Mouse (Mus musculus): Measurements from ENCODE around the gene Zfp839. TPM values are rescaled to one million over a fixed set of nuclear protein-coding genes. Genes with fewer than 3 reads are reported as not detected.
A peak's percentile ranks its signal among the peaks of the same experiment; 100 is the strongest.

Gene Zfp839
- polyA plus RNA-seq, 1 experiment from 2014 or later = 3.6 TPM

DNA sequence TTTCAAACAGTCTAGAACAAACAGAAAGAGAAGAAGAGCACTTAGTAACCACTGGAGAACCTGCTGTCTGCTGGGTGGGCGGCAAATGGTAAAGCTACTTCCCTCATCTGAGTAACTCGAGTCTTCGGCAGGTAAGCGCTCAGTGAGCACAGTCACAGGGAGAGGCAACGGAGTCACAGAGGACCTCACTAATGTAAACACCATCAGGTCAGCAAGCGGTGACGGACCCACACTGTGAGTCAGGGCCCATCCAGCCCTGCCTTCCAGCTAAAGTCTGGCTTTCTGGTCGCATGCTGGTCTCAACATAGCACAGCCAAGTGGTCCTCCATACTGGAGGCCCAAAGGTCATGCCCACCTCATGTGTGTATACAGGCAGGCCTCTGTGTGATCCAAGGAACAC is 30.7 kb upstream of the Zfp839 start:
- Histone ChIP-seq H3K36me3 (no peaks in the 10 kb centered on the region), H3K4me3 (no peak overlapping the region), H3K4me2 (replicated peaks) (no peak overlapping the region), H3K9ac (replicated peaks) (no peak overlapping the region), H3K4me1 (no peaks in the 10 kb centered on the region), H3K9me3 (no peaks in the 10 kb centered on the region), H3K27me3 (no peaks in the 10 kb centered on the region), H3K27ac (replicated peaks) (no peak overlapping the region)
- WGBS = 89% methylated on average over 8 of the region's 8 CpGs
- ATAC-seq (replicated peaks) = no peak

DNA sequence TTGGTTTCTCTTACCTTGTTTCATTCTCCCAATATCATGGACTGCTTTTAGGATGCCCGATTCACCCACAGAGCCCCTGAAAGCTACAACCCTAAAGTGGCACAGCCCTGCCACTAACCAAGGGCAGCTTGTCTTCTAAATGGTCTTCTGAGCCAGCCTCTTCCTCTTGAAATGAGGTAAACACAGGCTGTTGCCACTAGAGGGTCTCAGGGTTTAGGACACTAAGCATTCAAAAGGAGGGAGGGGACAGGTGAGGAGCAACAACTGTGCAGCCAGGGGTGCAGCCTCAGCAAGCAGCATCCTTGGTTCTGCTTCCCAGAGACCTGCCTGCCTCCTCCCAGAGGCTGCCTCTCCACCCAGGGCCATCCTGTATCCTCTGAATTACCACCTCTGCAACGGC is 28.3 kb upstream of the Zfp839 start:
- H3K9ac ChIP-seq (replicated peaks) = no peak overlapping the region
- WGBS = 95% methylated on average over 2 of the region's 2 CpGs
- no peaks in the 10 kb centered on the region for H3K27me3 ChIP-seq
- H3K36me3 ChIP-seq = no peaks in the 10 kb centered on the region
- no peaks in the 10 kb centered on the region for H3K4me1 ChIP-seq
- no peak for ATAC-seq (replicated peaks)
- H3K4me2 ChIP-seq (replicated peaks) = no peak overlapping the region
- no peaks in the 10 kb centered on the region for H3K9me3 ChIP-seq
- H3K4me3 ChIP-seq = no peak overlapping the region
- no peak overlapping the region for H3K27ac ChIP-seq (replicated peaks)

DNA sequence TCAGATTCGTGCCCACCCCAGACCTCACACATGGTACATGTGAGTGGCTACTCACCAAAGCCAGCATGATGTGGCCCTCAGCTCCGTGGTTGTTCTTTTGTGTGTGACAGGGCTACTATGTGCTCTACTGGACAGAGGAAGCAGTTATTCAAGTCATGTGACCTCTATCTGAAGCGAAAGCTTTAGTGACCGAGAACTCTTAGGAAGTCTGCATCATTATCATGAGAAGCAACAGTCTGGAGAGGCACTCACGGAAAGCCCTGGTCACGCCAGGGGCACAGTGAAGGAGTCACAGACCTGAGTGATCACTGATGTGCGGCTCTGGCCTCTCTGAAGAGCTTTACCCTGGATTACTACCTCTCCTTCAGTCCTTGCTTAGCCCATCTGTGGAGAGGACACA is 27.7 kb upstream of the Zfp839 start:
- no peak overlapping the region for H3K4me3 ChIP-seq
- no peaks in the 10 kb centered on the region for H3K9me3 ChIP-seq
- WGBS = 87% methylated on average over 7 of the region's 7 CpGs
- H3K36me3 ChIP-seq = no peaks in the 10 kb centered on the region
- no peaks in the 10 kb centered on the region for H3K27me3 ChIP-seq
- H3K4me1 ChIP-seq = no peaks in the 10 kb centered on the region
- H3K4me2 ChIP-seq (replicated peaks) = no peak overlapping the region
- no peak overlapping the region for H3K9ac ChIP-seq (replicated peaks)
- no peak overlapping the region for H3K27ac ChIP-seq (replicated peaks)
- ATAC-seq (replicated peaks) = no peak

DNA sequence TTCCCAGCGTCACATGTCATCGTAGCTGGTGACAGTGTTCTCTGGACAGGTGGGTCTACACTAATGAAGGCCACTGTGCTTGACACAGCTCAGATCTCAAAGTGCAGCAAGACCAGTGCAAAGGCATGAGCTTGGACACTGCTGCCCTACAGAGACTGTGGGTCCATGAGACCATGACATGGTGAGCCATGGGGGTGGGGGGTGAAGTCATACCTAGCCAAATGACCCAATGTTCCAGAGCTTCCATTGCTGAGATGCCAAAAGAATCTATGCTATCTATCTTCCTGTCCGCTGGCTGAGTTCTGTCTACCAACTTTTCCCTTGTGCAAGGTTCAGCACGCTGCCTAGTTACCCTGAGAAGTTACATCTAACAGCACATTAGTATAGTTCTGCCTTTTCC is 21.1 kb upstream of the Zfp839 start:
- no peak overlapping the region for H3K9ac ChIP-seq (replicated peaks)
- no peak overlapping the region for H3K4me2 ChIP-seq (replicated peaks)
- H3K4me3 ChIP-seq = no peak overlapping the region
- no peak overlapping the region for H3K27ac ChIP-seq (replicated peaks)
- ATAC-seq (replicated peaks) = no peak
- no peaks in the 10 kb centered on the region for H3K4me1 ChIP-seq
- WGBS = 97% methylated on average over 4 of the region's 4 CpGs
- H3K27me3 ChIP-seq = no peaks in the 10 kb centered on the region
- no peaks in the 10 kb centered on the region for H3K9me3 ChIP-seq
- no peaks in the 10 kb centered on the region for H3K36me3 ChIP-seq

DNA sequence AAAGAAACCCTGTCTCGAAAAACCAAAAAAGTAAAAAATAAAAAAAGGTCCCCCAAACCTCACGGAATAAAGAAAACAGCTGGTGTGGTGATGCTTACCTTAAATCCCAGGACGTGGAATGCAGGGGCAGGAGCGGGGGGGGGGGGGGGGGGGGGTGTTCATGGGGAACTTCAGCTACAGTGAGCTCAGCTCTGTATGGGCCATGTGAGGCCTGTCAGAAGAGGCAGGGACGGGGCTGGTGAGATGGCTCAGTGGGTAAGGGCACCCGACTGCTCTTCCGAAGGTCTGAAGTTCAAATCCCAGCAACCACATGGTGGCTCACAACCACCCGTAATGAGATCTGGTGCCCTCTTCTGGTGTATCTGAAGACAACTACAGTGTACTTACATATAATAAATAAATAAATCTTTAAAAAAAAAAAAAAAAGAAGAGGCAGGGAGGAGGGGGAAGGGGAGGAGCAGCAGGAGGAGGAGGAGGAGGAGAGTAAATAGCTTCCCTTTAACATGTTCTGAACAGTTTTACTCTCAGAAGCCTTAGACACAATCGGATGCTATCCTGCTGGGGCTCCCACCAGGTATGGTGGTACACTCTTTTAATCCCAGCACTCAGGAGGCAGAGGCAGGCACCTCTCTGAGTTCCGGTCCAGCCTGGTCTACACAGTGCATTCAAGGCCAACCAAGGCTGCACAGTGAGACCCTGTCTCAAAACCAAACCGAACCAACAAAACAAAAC is 19.6 kb upstream of the Zfp839 start:
- no peak for ATAC-seq (replicated peaks)
- WGBS = 83% methylated on average over 11 of the region's 11 CpGs
- H3K4me1 ChIP-seq = no peaks in the 10 kb centered on the region
- H3K27ac ChIP-seq (replicated peaks) = no peak overlapping the region
- H3K36me3 ChIP-seq = no peaks in the 10 kb centered on the region
- no peaks in the 10 kb centered on the region for H3K9me3 ChIP-seq
- H3K4me3 ChIP-seq = no peak overlapping the region
- no peaks in the 10 kb centered on the region for H3K27me3 ChIP-seq
- no peak overlapping the region for H3K9ac ChIP-seq (replicated peaks)
- no peak overlapping the region for H3K4me2 ChIP-seq (replicated peaks)

- Histone ChIP-seq H3K27ac (replicated peaks) (no peak overlapping the region), H3K4me3 (no peak overlapping the region), H3K4me1 (peaks cover 25% of the 10 kb centered on the region), H3K9me3 (no peaks in the 10 kb centered on the region), H3K4me2 (replicated peaks) (no peak overlapping the region), H3K9ac (replicated peaks) (no peak overlapping the region), H3K27me3 (no peaks in the 10 kb centered on the region), H3K36me3 (no peaks in the 10 kb centered on the region)
- whole genome bisulfite sequencing = 96% methylated on average over 3 of the region's 3 CpGs
- ATAC-seq (replicated peaks) = no peak
Observed at GRCm38 (mm10) chr12:110835182-110835581, 14.9 kb upstream of the Zfp839 start.

- no peaks in the 10 kb centered on the region for H3K36me3 ChIP-seq
Observed at GRCm38 (mm10) chr12:110836729-110837128, 13.3 kb upstream of the Zfp839 start.

GRCm38 (mm10) chr12:110837192-110837841 is 12.7 kb upstream of the Zfp839 start:
- Histone ChIP-seq H3K4me2 (replicated peaks) (no peak overlapping the region), H3K4me3 (no peak overlapping the region), H3K9ac (replicated peaks) (0 out of 2 replicates have a peak overlapping the region, but pooled peaks have one; percentile 10), H3K4me1 (peaks cover 28% of the 10 kb centered on the region), H3K36me3 (no peaks in the 10 kb centered on the region), H3K9me3 (no peaks in the 10 kb centered on the region), H3K27me3 (no peaks in the 10 kb centered on the region), H3K27ac (replicated peaks) (peak overlapping the region; percentile 73)
- 8% methylated on average over 5 of the region's 5 CpGs for WGBS
- peak; percentile 81 for ATAC-seq (replicated peaks)

More at GRCm38 (mm10) chr12:110836729-110837128, 13.3 kb upstream of the Zfp839 start:
- Histone ChIP-seq H3K27me3 (no peaks in the 10 kb centered on the region), H3K9me3 (no peaks in the 10 kb centered on the region), H3K4me1 (peaks cover 28% of the 10 kb centered on the region), H3K9ac (replicated peaks) (0 out of 2 replicates have a peak overlapping the region, but pooled peaks have one; percentile 10), H3K4me3 (no peak overlapping the region), H3K4me2 (replicated peaks) (no peak overlapping the region), H3K27ac (replicated peaks) (peak overlapping the region; percentile 73)
- WGBS = 25% methylated on average over 6 of the region's 6 CpGs
- no peak for ATAC-seq (replicated peaks)

GRCm38 (mm10) chr12:110837850-110838249 is 12.2 kb upstream of the Zfp839 start:
- H3K27ac ChIP-seq (replicated peaks) = peak overlapping the region; percentile 73
- 69% methylated on average over 8 of the region's 8 CpGs for WGBS

GRCm38 (mm10) chr12:110840348-110841198 is 9.5 kb upstream of the Zfp839 start, which contains the start of gene Mok:
Gene Mok, minus strand, starts transcription at chr12:110840939.
- H3K27me3 ChIP-seq = peaks cover 15% of the 10 kb centered on the region
- no peaks in the 10 kb centered on the region for H3K9me3 ChIP-seq
- peak within 1 kb of the TSS; percentile 69 for H3K4me3 ChIP-seq
- WGBS = under 1% methylated on average over 71 of the region's 71 CpGs
- peaks cover 45% of the 10 kb centered on the region for H3K4me1 ChIP-seq
- H3K27ac ChIP-seq (replicated peaks) = 0 out of 2 replicates have a peak within 1 kb of the TSS, but pooled peaks have one; percentile 13
- H3K36me3 ChIP-seq = no peaks in the 10 kb centered on the region
- H3K9ac ChIP-seq (replicated peaks) = peak within 1 kb of the TSS; percentile 55
- peak; percentile 83 for ATAC-seq (replicated peaks)
- H3K4me2 ChIP-seq (replicated peaks) = peak within 1 kb of the TSS; percentile 54

More at GRCm38 (mm10) chr12:110837850-110838249, 12.2 kb upstream of the Zfp839 start:
- H3K9ac ChIP-seq (replicated peaks) = no peak overlapping the region
- H3K4me3 ChIP-seq = no peak overlapping the region
- no peaks in the 10 kb centered on the region for H3K36me3 ChIP-seq
- no peaks in the 10 kb centered on the region for H3K9me3 ChIP-seq
- ATAC-seq (replicated peaks) = no peak
- H3K27me3 ChIP-seq = no peaks in the 10 kb centered on the region
- H3K4me1 ChIP-seq = peaks cover 28% of the 10 kb centered on the region
- no peak overlapping the region for H3K4me2 ChIP-seq (replicated peaks)

GRCm38 (mm10) chr12:110841731-110842493 is 8.1 kb upstream of the Zfp839 start:
- no peaks in the 10 kb centered on the region for H3K36me3 ChIP-seq
- H3K4me2 ChIP-seq (replicated peaks) = no peak overlapping the region
- H3K9ac ChIP-seq (replicated peaks) = no peak overlapping the region
- WGBS = 64% methylated on average over 5 of the region's 5 CpGs
- H3K4me3 ChIP-seq = no peak overlapping the region
- no peaks in the 10 kb centered on the region for H3K9me3 ChIP-seq
- peaks cover 22% of the 10 kb centered on the region for H3K27me3 ChIP-seq
- no peak overlapping the region for H3K27ac ChIP-seq (replicated peaks)
- H3K4me1 ChIP-seq = peaks cover 37% of the 10 kb centered on the region
- no peak for ATAC-seq (replicated peaks)

Measured in forebrain, embryonic 15.5 days (tissue).